Mouse (Mus musculus) limb, embryonic 12.5 days (tissue): ENCODE results near the gene Fhod1. TPM values are rescaled to one million over a fixed set of nuclear protein-coding genes. Genes with fewer than 3 reads are reported as not detected.

Experiments used
- ATAC-seq: fragments of 200-750 bp; cut with Nextera tagmentation; 2 replicates; pipeline ENCODE4 v1.8.0; 2017; ENCODE audit warnings: low read depth, moderate TSS enrichment; ENCODE audit not compliant: insufficient number of reproducible peaks, insufficient read depth, low FRiP score, low TSS enrichment
- H3K27ac ChIP-seq: fragments of 300-500 bp; sonication (generic); 2 replicates; pipeline ENCODE4 v1.5.1; 2016; ENCODE audit warnings: mild to moderate bottlenecking, moderate library complexity
- H3K27me3 ChIP-seq: fragments of 300-500 bp; sonication (generic); 2 replicates; pipeline ENCODE4 v1.6.1; 2016; ENCODE audit warnings: mild to moderate bottlenecking, moderate library complexity
- H3K36me3 ChIP-seq: fragments of 300-500 bp; sonication (generic); 2 replicates; pipeline ENCODE4 v1.6.1; 2016; ENCODE audit warnings: mild to moderate bottlenecking, moderate library complexity
- H3K4me1 ChIP-seq: fragments of 300-500 bp; sonication (generic); replicated peaks from 2 replicates; pipeline ENCODE4 v1.6.1; 2016
- H3K4me2 ChIP-seq: fragments of 300-500 bp; sonication (generic); 2 replicates; pipeline ENCODE4 v1.6.1; 2016; ENCODE audit warnings: mild to moderate bottlenecking, moderate library complexity
- H3K4me3 ChIP-seq: fragments of 300-500 bp; sonication (generic); replicated peaks from 2 replicates; pipeline ENCODE4 v1.5.1; 2016; ENCODE audit warnings: mild to moderate bottlenecking
- H3K9ac ChIP-seq: fragments of 300-500 bp; sonication (generic); replicated peaks from 2 replicates; pipeline ENCODE4 v1.6.1; 2016; ENCODE audit warnings: mild to moderate bottlenecking, moderate library complexity
- H3K9me3 ChIP-seq: fragments of 300-500 bp; sonication (generic); 2 replicates; pipeline ENCODE4 v1.6.1; 2016; ENCODE audit warnings: mild to moderate bottlenecking, moderate library complexity
- WGBS: fragments of 180-500 bp; shearing (Covaris S2); methylation state at CpG from one replicate; pipeline ENCODE4 v1.1.7; 2016; 5-methylcytosine and 5-hydroxymethylcytosine counted together
- polyA plus RNA-seq: library from polyadenylated mRNA; unstranded; fragments of >200 nt; fragmentation: Nextera tagmentation; extraction: Ambion mirVana; gene quantifications from 2 replicates; pipeline ENCODE4 v1.2.1, GENCODE M21; 2016

The Fhod1 gene
- polyA plus RNA-seq, 1 experiment from 2014 or later = 1.6 TPM

DNA sequence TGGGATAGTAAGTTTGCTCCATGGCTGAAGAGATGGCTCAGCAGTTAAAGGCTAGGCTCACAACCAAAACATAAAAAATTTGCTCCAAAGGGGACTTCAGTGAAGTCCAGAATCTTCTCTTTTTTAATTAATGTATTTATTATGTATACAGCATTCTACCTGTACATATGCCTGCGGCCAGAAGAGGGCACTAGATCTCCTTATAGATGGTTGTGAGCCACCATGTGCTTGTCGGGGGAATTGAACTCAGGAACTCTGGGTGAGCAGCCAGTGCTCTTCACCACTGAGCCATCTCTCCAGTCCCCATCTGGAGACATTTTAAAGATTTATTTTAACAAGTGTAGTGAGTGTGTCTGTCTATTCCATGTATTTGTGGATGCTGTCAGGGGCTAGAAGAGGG is 19.4 kb upstream of the Fhod1 start:
- Histone ChIP-seq H3K4me2 (no peak overlapping the region), H3K36me3 (peaks cover 65% of the 10 kb centered on the region), H3K27me3 (no peaks in the 10 kb centered on the region), H3K4me3 (no peak overlapping the region), H3K27ac (no peak overlapping the region), H3K9me3 (no peaks in the 10 kb centered on the region), H3K4me1 (no peaks in the 10 kb centered on the region), H3K9ac (no peak overlapping the region)
- ATAC-seq = no peak
- 67% methylated on average over 2 of the region's 2 CpGs for WGBS

DNA sequence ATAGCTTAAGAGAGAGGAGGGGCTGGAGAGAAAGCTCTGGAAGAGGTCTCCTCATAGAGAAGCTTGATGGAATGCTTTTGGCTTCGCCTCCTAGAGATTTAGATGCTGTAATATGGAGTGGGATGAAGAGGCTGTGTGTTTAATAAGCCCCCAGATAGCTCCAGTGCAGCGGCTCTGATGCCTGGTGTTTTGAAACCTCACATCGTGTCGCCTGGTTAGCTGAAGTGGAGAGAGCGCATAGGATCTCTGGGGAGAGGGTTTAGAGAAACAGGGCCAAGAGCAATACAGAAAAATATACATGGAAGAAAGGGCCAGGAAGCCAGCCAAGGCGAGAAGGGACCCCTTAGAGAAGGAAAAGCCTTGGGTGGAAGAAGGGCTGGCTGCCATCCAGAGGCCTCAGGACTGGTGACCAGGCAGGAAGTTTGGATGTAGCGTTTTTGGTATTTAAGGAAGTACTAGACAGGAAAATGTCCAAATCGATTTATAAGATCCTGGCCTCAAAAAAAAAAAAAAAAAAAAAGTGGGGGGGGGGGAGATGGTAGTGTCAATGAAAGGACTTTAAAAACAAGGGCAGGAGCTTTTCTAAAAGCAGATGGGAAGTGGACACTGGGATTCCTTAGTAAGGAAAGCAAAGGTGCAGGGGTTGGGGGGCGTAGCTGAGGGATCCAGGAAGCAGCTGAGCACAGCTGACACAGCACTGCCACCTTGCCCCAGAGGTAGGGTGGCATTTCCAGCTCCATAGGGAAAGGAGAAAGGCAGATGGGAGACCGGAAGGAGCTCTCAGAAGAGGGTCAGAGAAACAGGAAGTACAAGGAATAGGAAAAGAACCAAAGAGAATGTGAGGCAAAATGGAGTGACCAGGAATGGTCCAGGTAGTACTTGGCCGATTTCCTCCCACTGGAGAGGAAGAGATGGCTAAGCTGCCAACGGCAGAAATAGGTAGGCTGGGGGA is 14.3 kb upstream of the Fhod1 start:
- no peak overlapping the region for H3K27ac ChIP-seq
- no peak for ATAC-seq
- H3K36me3 ChIP-seq = peaks cover 53% of the 10 kb centered on the region
- no peak overlapping the region for H3K4me3 ChIP-seq
- no peaks in the 10 kb centered on the region; the same call in 1 of the 2 replicates for H3K4me1 ChIP-seq
- no peak overlapping the region for H3K9ac ChIP-seq
- 81% methylated on average over 12 of the region's 12 CpGs for WGBS
- H3K27me3 ChIP-seq = no peaks in the 10 kb centered on the region
- no peaks in the 10 kb centered on the region for H3K9me3 ChIP-seq
- H3K4me2 ChIP-seq = no peak overlapping the region

DNA sequence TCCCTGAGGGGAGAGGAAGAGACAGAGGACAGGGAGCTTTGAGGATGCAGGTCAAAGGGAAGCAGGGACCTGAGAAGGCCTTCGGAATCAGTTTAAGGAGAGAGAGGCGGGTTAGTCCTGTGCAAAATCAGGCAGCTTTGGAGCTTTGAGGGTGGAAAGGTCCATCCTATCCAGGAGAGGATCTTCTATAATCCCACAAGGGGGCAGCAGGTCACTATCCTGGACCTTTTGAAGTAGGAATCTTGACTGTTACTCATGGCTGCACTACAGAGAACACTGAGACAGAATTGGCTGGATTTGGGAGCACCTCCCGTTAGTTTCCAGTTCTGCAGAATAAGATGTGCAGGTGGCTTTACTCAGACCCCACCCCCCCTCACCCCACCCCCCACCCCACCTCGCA is 11.9 kb upstream of the Fhod1 start:
- 35% methylated on average over 4 of the region's 4 CpGs for WGBS
- no peaks in the 10 kb centered on the region for H3K27me3 ChIP-seq
- ATAC-seq = no peak
- H3K9ac ChIP-seq = 0 out of 2 replicates have a peak overlapping the region, but pooled peaks have one; percentile 23
- peaks cover 8% of the 10 kb centered on the region for H3K4me1 ChIP-seq
- H3K4me2 ChIP-seq = no peak overlapping the region
- peaks cover 59% of the 10 kb centered on the region for H3K36me3 ChIP-seq
- H3K9me3 ChIP-seq = no peaks in the 10 kb centered on the region
- H3K4me3 ChIP-seq = no peak overlapping the region
- H3K27ac ChIP-seq = no peak overlapping the region

DNA sequence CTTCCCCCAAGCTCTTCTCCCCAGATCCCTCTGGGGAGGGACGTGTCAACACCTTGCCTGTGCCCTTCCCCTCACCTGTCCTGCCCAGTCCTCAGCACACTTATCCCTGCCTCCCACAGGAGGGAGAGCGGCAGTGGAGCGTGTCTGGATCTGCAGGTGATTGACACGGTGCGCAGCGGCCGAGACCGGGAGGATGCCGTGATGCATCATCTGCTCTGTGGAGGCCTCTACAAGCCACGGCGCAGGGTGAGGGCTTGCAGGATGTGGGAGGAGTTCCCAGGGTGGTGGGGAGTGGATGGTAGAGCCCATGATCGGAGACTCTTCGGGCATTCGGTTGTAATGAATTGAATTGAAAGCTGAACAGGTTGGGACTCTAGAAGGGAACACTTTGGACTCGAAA is 11.5 kb upstream of the Fhod1 start:
- 71% methylated on average over 15 of the region's 15 CpGs for WGBS
- no peak overlapping the region for H3K4me3 ChIP-seq
- ATAC-seq = no peak

GRCm38 (mm10) chr8:105356681-105357080 is 8.9 kb upstream of the Fhod1 start:
- H3K4me2 ChIP-seq = no peak overlapping the region
- 87% methylated on average over 14 of the region's 14 CpGs for WGBS
- peaks cover 50% of the 10 kb centered on the region for H3K36me3 ChIP-seq
- ATAC-seq = no peak
- H3K27me3 ChIP-seq = no peaks in the 10 kb centered on the region
- no peak overlapping the region for H3K9ac ChIP-seq
- H3K4me3 ChIP-seq = no peak overlapping the region
- H3K27ac ChIP-seq = no peak overlapping the region
- no peaks in the 10 kb centered on the region for H3K9me3 ChIP-seq
- H3K4me1 ChIP-seq = peaks cover 18% of the 10 kb centered on the region

More for the DNA sequence above, 11.5 kb upstream of the Fhod1 start:
- no peak overlapping the region for H3K4me2 ChIP-seq
- 0 out of 2 replicates have a peak overlapping the region, but pooled peaks have one; percentile 23 for H3K9ac ChIP-seq
- H3K27ac ChIP-seq = no peak overlapping the region
- H3K4me1 ChIP-seq = peaks cover 10% of the 10 kb centered on the region
- H3K36me3 ChIP-seq = peaks cover 55% of the 10 kb centered on the region
- no peaks in the 10 kb centered on the region for H3K27me3 ChIP-seq
- no peaks in the 10 kb centered on the region for H3K9me3 ChIP-seq

GRCm38 (mm10) chr8:105355179-105356024 is 7.6 kb upstream of the Fhod1 start:
- H3K36me3 ChIP-seq = peaks cover 50% of the 10 kb centered on the region

DNA sequence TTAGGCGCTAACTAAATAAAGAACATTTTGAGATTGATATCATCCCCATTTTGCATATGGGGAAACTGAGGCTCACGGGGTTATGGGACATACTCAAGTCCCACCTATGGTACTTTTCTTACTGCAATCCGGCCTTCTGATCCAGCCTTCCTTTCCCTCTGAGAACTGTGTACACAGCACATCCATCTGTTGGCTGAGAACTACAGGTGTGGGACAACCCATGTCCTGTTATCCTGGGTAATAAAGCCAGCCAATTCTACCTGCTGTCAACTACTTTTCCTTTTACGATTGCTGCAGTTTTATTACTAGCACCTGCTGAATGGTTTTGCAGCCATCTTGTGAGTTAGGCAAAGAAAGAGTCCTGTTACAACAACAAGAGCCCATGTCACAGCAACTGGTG is 6.8 kb upstream of the Fhod1 start:
- no peak overlapping the region for H3K4me2 ChIP-seq
- H3K4me3 ChIP-seq = no peak overlapping the region
- peaks cover 50% of the 10 kb centered on the region for H3K36me3 ChIP-seq
- H3K9ac ChIP-seq = no peak overlapping the region
- no peaks in the 10 kb centered on the region for H3K9me3 ChIP-seq
- no peak for ATAC-seq
- peaks cover 29% of the 10 kb centered on the region for H3K4me1 ChIP-seq
- no peak overlapping the region for H3K27ac ChIP-seq
- WGBS = 67% methylated on average over 4 of the region's 4 CpGs
- H3K27me3 ChIP-seq = no peaks in the 10 kb centered on the region; the same call in 1 of the 2 replicates

More at GRCm38 (mm10) chr8:105355179-105356024, 7.6 kb upstream of the Fhod1 start:
- Histone ChIP-seq H3K4me3 (no peak overlapping the region), H3K27me3 (no peaks in the 10 kb centered on the region; the same call in 1 of the 2 replicates), H3K9ac (no peak overlapping the region), H3K4me1 (peaks cover 21% of the 10 kb centered on the region), H3K27ac (no peak overlapping the region), H3K4me2 (no peak overlapping the region), H3K9me3 (no peaks in the 10 kb centered on the region)
- 63% methylated on average over 26 of the region's 26 CpGs for WGBS
- ATAC-seq = no peak

DNA sequence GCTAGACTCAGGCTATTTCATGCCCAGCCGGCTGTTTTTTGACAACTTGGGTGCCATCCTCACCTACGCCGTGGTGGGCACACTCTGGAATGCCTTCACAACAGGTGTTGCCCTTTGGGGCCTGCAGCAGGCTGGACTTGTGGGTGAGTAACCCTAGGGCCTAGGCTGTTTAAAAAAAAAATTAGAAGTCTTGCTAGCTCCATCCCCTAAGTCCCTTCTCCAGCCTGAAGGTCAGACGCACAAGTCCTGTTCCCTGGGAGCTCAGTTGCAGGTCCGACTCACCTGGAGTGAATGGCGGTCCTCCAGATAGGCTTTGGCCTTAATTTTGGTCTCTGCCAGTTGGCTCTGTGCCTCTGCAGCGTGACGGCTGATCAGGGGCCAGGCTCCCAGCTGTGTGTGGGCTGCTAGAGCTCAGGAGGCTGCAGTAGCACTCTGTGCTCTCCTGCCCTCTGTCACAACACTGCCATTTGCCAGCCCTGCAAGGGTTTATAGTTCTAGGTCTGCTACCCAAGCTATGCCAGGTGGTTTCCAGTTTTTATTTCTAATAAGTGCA is 5.9 kb upstream of the Fhod1 start:
- no peaks in the 10 kb centered on the region for H3K9me3 ChIP-seq
- WGBS = 83% methylated on average over 8 of the region's 8 CpGs
- no peak for ATAC-seq
- peaks cover 29% of the 10 kb centered on the region for H3K4me1 ChIP-seq
- no peak overlapping the region for H3K9ac ChIP-seq
- H3K36me3 ChIP-seq = peaks cover 45% of the 10 kb centered on the region
- H3K4me2 ChIP-seq = no peak overlapping the region
- H3K4me3 ChIP-seq = no peak overlapping the region
- no peaks in the 10 kb centered on the region; the same call in 1 of the 2 replicates for H3K27me3 ChIP-seq
- no peak overlapping the region for H3K27ac ChIP-seq

GRCm38 (mm10) chr8:105350186-105350585 is 2.4 kb upstream of the Fhod1 start:
- ATAC-seq = no peak
- Histone ChIP-seq H3K27ac (no peak overlapping the region), H3K4me1 (peaks cover 45% of the 10 kb centered on the region), H3K27me3 (no peaks in the 10 kb centered on the region; the same call in 1 of the 2 replicates), H3K4me2 (peak overlapping the region; percentile 94), H3K4me3 (peak overlapping the region; percentile 75), H3K36me3 (0 out of 2 replicates have a peak, but pooled peaks cover 11% of the 10 kb centered on the region), H3K9ac (no peak overlapping the region; the same call in 1 of the 2 replicates), H3K9me3 (no peaks in the 10 kb centered on the region)
- 35% methylated on average over 7 of the region's 7 CpGs for WGBS

- ATAC-seq = 0 out of 2 replicates have a peak, but pooled peaks have one; percentile 4
- no peaks in the 10 kb centered on the region; the same call in 1 of the 2 replicates for H3K27me3 ChIP-seq
- WGBS = under 1% methylated on average over 30 of the region's 48 CpGs
Measured at GRCm38 (mm10) chr8:105349096-105349771, 1.5 kb upstream of the Fhod1 start.

More at GRCm38 (mm10) chr8:105349096-105349771, 1.5 kb upstream of the Fhod1 start:
- peak overlapping the region; percentile 94 for H3K4me2 ChIP-seq
- peaks cover 40% of the 10 kb centered on the region for H3K4me1 ChIP-seq
- H3K36me3 ChIP-seq = 0 out of 2 replicates have a peak, but pooled peaks cover 7% of the 10 kb centered on the region
- H3K9ac ChIP-seq = peak overlapping the region; percentile 83
- peak overlapping the region; percentile 75 for H3K4me3 ChIP-seq
- peak overlapping the region; percentile 90 for H3K27ac ChIP-seq
- no peaks in the 10 kb centered on the region for H3K9me3 ChIP-seq
